Mouse (Mus musculus) heart, postnatal 10 days (tissue): ENCODE data around the gene Vpreb1. TPM values are rescaled to one million over a fixed set of nuclear protein-coding genes. Genes with fewer than 3 reads are reported as not detected.

Source experiments
- DNase-seq, 2 experiments: peaks; one replicate each; pipeline ENCODE4 v3.0.0; 2021
- intact Hi-C: fragments of 180-260 bp; cut with DNase I; formaldehyde crosslinking; loops from one replicate; pipeline ENCODE4 v1.15.1; 2025
- total RNA-seq, 2 experiments: library from RNA; stranded (reverse); gene quantifications; 2 replicates each; pipeline ENCODE4 v1.2.3; 2021

The Vpreb1 gene
- under 1 TPM; 0.62 to 0.77 TPM for total RNA-seq

DNA sequence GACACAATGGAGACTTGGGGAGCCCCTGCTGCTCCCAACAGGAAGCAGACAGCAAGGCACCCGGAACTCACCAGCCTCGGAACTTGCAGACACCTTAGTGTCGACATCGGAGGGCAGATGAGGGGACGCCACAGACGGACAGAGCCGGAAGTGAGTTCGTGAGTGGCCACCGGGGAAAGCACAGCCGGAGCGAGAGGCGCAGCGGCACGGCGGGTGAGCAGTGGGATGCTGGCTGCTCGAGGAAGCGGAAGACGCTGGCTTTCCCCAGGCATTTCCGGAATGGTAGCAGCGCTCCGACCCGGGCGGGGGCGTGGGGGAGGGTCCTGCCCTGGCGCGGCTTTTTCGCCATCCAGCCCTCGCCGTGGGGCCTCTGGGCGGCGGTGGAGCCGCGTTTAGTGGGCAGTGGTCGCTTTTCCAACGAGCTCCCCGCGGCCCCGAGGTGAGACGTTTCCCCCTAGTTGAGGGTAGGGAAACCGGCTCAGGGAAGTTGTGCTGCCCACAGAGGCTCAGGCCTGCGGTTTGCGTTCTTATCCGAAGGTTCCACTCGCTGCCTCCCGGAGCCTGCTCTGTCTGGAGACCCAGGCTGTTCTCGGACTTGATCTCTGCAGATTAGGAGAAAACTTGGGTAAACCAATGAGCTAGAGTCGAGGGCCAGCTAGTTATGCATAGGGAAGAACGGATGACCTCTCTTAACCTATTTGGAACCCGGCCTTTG lies at the start of gene Vpreb1, which contains the start of gene Top3b:
TSS of gene Vpreb1 (minus strand) at position 227 of the 715 bp plus-strand sequence.
TSS of gene Top3b (plus strand) at position 120 of the 715 bp plus-strand sequence.
- intact Hi-C loops: loop anchor here (2.0 kb wide), 1 partner anchor 26 kb away; the partner anchor contains the start of gene Ppm1f
- DNase-seq: peak; percentile 91 to 93

DNA sequence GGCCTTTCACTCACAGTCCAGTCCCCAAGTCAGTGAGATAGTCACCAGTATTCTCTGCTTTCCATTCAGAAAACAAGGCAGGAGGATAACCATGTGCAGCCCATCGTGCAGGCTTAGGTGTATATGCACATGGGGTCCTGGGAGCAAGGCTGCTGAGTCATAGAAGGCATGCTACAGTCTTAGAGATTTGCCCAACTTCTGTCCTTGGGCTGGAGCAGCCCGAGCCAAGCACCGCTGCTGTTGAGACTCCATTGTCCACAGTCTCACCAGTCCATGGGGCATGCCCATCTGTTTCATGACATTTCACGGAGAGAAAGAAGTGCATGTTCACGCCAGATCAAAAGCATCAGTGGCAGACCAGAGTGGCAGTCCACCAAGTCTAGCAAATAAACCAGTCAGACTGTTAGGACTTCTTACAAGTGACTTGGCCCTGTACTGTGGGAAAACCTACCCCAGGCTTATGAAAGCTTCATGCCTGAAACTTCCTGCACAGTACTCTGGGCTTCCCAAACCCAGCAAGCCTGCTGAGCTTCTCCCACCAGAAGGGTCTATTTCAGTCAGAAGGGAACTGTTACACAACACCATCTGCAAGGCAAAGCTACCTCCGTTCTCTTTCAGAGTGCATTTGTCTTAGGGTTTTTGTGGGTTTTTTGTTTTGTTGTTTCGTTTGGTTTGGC lies 47.9 kb upstream of the Vpreb1 start:
- intact Hi-C loops: no loop called here

DNA sequence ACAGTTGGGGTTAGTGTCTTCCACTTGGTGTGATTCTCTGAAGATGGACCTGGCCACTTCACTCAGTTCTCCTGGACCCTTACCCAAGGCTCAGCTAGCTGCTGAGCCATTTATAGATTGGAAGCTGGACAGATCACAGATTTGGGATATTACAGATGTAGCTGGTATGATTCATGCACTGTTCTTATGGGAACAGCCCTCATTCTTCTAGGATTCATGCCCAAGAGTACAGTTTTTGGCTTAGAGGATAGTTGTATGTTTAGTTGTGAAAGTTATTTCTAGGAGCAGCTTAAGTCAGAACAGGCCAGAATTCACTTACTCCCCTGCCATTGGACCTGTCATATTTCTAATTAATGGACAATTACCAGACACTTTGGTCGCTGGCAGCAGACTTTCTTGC lies 42.8 kb upstream of the Vpreb1 start:
- DNase-seq: no peak
- intact Hi-C loops: no loop called here

More for the DNA sequence above, 47.9 kb upstream of the Vpreb1 start:
- DNase-seq: no peak

DNA sequence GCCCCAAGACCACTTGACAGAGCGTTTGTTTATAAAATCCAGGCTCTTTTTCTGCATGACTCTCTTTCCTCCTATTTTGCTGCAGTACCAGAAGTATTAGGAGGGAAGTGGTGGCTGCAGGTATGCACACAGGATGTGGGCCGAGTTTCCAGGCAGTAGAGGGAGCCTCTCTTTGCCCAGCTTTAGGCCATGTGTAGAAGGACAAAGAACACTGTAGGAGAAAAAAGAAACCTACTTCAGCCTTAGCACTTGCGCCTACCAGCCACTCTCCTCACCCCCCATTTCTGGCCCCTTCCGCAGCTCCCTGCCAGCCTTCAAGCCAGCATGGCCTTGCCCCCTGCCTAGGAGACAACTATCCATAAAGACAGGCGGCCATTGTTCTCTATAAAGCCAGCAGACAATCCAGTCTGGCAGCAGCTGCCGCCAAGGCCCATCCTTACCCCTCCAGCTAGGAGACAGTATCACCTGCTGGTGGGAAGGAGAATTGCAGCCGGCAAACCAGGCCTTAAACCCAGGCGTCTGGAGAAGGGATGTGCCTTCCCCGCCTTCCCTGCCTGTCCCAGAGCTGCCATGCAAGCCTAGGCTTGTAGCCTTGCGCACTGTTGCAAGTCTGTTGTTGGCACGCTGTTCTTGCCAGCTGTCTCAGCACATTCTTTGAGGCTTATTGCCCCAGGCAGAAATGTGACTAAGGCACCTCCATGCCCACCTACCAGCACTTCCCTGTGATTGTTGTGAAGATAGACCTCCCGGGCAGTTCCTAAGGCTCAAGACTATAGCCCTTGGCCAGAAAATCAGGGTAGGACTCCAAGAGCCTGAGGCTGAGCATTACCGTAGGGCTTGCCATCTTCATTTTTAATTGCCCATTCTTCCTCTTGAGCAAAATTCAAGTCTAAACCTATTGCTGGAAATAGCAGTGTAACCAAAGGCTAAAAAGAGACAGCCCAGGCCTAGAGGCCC lies 41.3 kb upstream of the Vpreb1 start:
- intact Hi-C loops: loop anchor here (1.0 kb wide), 2 partner anchors 16 to 57 kb away; partner anchors contain the start of gene Ppm1f
- peak; percentile 82 to 88 for DNase-seq

DNA sequence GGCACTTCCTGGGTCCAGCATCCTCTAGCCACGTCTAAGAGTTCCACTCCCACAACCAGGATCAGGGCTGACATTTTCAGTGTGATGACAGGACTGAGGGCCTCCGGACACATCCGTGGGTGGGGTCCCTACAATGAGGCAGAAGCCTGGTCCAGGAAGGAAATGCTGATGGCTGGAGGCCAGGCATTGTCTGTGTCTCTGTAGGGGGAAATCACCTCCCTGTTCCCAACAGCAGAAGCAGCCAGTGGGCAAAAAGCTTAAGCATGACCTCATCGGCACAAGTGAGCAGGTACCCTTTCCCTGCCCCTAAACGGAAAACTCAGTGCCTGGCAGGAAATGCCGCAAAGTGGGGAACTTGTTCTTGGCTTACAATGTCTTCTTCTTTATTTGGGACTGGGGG lies 37.2 kb upstream of the Vpreb1 start:
- intact Hi-C loops: no loop called here
- peak; percentile 84 to 86 for DNase-seq

DNA sequence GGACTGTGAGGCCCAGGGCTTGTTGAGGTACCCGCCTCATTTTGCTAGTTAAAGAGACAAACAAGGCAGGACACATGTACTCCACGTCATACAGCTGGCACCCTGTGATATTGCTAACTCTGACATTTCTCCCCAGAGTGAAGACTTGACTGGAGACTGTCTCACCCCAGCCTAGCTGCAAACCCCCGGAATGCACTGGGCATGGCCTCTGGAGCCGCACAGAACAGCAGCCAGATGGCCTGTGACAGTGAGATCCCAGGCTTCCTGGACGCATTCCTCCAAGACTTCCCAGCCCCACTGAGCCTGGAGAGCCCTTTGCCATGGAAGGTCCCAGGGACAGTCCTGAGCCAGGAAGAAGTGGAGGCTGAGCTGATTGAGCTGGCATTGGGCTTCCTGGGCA lies 32.5 kb upstream of the Vpreb1 start:
- DNase-seq: no peak
- intact Hi-C loops: no loop called here

DNA sequence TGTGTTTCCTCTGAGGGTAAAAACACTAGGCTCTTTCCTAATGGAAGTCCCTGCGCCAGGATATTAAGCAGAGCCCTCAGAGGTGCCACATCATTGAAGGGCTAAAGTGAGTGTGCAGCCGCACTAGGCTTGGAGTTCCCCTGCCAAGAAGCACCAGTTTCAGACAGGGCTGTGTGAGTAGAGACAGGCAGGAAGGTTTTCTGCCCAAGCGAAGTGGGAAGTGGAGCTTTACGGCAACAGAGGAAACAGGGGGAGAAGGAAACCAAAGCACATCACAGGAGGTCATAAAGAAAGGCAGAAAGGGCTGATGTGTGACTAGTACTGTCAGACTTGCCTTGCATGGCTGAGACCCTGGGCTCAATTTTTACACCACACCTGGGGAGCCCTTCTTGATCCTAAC lies 31.7 kb upstream of the Vpreb1 start:
- intact Hi-C loops: no loop called here
- no peak for DNase-seq

DNA sequence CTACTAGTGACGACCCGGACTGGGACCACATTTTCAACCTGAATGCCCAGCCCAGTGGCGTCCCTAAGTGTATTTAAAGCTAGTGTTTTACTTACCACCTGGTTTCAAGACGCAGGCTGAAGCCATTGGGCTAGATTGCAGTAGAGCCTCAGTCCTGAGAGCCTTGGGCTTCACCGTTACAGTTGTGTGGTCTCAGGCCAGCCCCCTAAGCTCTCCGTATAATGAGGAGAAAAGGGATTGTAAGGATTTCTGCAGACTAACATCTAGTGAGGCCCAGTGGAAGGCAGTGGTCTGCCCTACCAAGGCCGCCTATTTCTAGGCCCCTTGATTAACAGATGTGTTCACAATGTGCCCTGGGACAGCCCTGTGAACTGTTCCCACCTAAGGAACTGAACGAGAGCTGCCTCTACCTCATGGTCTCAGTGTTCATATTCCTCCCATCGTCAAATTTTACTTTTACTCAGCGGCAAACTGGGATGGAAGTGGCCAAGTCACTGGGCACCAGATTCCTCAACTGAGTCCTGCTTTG lies 26.5 kb upstream of the Vpreb1 start:
- intact Hi-C loops: loop anchor here (2.0 to 10.0 kb wide), 2 partner anchors 26 to 378 kb away; partner anchors contain the start of genes Tmem191c, Top3b and Vpreb1
- DNase-seq: peak in 1 of 2 experiments; percentile 15

DNA sequence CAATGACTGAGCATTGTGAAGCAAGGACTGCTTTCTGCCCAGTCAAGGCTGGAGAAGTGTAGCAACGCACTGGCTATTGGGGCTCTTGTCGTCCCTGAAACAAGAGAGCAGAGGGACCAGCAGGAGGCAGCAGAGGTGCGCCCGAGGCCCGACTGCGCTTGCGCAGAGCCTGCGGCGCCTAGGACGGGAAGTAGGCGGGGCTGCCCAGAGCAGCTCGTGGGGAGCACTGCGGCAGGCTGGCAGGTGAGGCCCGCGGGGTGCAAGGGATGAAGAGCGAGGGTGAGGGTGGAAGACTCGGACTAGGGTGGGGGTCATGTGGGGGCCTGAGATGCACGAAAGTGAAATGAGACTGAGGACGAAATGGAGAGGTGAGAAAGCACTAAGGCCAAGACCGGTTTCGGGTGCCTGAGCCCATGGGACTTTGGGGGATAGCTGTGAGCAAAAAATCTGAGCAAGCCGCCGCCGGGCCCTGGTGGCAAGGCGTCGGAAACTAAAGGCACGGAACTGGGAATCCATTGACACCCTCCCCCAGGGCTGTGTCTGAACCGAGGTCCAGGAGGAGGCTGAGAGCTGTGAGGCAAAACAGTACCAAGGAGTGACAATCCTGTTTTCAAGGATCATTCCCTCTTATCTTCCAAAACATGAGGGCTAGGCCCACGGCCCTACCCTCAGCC lies 25.9 kb upstream of the Vpreb1 start, which contains the start of gene Ppm1f:
TSS of gene Ppm1f (plus strand) at position 88 of the 674 bp plus-strand sequence.
- DNase-seq: peak; percentile 96 to 97
- intact Hi-C loops: loop anchor here (1.0 to 10.0 kb wide), 3 partner anchors 16 to 378 kb away; partner anchors contain the start of genes Tmem191c, Top3b and Vpreb1

DNA sequence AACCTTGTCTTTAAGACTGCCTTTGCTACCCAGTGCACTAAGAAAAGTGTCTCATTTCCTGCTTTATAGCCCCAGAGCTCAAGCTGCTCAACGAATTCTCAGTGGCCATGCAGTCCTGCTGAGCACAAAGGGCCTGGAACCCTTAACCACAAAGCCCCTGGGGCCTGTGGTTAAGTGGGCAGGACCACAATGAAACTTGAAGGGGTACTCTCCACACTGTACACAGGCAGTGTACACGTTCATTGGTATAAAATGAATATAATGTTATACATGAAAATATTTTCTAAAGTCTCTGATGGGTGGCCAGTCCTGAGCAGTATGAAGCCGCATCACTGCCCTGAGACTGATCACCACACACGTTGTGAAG lies 25.4 kb upstream of the Vpreb1 start:
- intact Hi-C loops: loop anchor here (1.0 to 10.0 kb wide), 3 partner anchors 16 to 379 kb away; partner anchors contain the start of genes Tmem191c, Top3b and Vpreb1
- DNase-seq: no peak

DNA sequence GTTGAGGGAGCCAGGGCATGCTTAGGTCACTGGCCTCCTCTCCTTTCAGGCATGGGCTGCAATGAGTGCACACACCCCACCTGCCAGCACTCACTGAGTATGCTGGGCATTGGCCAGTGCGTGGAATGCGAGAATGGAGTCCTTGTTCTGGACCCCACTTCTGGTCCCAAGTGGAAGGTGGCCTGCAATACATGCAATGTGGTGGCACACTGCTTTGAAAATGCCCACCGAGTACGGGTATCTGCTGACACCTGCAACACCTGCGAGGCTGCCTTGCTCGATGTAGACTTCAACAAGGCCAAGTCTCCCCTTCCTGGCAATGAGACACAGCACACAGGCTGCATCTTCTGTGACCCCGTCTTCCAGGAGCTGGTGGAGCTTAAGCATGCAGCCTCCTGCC lies 21.7 kb upstream of the Vpreb1 start:
- DNase-seq: no peak
- intact Hi-C loops: loop anchor here (10.0 kb wide), 1 partner anchor 382 kb away; the partner anchor contains the start of gene Tmem191c

DNA sequence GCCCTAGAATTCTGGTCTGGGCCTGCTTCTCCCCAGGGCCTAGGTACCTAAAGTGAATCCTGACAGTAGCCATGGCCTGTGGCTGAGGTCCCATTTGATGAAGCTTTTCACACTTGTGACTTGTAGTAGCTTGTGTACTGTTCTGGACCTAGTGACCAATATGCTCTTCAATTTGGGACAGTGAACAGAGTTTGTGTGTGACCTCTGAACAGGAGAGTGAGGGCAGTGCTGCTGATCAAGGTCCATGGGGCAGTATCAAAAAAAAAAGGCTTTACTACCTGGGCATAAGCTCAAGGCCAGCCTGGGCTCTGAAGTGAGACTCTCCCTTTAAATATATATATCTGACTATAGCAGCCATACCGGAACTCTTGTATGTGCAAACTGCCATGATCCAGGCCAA lies 17.7 kb upstream of the Vpreb1 start:
- intact Hi-C loops: no loop called here

DNA sequence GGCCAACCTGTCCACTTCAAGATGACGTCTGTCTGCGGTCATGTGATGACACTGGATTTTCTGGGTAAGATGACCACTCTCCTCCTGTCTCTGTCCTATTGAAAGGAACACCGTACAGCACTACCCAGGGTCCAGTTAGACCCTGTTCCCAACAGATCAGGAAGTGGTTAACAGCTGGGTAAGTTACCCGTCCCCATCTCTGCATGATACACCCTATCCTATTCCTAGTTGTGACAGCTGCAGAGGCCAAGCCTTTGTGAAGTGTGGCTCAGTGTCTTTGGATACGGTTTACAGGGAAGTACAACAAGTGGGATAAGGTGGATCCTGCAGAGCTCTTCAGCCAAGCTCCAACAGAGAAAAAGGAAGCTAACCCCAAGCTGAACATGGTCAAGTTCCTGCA lies 8.4 kb upstream of the Vpreb1 start:
- intact Hi-C loops: no loop called here
- DNase-seq: no peak

More for the DNA sequence above, 17.7 kb upstream of the Vpreb1 start:
- no peak for DNase-seq

DNA sequence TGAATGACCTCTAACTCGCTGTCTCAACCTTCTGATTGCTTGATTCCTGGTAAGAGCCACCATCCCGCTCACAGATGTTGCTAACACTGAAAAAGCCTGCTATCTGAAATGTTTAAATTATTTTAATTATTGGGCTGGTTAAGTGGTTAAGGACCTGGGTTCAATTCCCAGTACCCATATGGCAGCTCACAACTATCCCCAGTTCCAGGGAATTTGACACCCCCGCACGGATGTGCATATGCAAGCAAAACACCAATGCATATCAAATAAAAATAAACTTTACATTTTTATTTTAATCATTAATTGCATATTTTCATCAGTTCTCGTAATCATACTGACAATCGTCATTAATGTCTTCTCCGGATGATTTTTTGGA lies 414 bp downstream of the Vpreb1 start:
- intact Hi-C loops: loop anchor here (2.0 kb wide), 1 partner anchor 27 kb away; the partner anchor contains the start of gene Ppm1f
- DNase-seq: no peak

DNA sequence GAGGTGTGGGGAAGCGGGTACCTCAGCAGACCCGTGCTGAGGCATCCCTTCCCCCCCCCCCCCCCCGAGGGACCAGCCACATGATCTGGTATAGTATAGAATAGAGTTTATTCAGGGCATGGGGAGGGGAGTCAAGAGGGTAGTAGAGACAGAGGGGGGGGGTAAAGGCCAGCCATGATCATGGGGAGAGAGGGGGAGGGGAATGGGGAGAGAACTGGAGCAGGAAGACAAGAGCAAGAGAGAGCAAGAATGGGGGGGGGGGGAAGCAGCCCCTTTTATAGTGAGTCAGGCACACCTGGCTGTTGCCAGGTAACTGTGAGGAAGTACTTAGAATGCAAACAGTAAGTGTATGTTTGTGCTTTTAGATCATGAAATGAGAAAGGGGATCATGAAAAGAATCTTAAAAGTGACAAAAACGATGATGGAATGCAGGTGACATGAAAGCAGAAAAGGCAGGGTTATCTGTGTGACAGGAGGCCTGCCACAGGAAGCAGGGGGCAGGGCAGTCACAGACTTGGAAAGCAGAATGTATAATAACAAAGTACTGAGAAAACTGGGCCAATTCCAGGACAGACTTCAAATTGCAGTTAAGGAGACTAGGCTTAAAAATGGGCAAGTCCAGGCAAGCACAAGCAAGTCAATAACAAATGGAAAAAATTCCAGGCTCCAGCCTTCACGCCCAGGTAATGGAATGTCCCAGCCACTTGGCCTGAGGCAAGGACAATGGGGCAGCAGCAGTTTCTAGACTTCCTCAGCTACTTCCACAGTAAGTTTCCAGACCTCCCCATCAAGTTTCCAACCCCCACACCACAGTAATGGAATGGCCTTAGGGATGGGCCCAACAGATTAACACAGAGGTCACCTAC lies 4.7 kb downstream of the Vpreb1 start:
- peak; percentile 22 to 35 for DNase-seq
- intact Hi-C loops: no loop called here

DNA sequence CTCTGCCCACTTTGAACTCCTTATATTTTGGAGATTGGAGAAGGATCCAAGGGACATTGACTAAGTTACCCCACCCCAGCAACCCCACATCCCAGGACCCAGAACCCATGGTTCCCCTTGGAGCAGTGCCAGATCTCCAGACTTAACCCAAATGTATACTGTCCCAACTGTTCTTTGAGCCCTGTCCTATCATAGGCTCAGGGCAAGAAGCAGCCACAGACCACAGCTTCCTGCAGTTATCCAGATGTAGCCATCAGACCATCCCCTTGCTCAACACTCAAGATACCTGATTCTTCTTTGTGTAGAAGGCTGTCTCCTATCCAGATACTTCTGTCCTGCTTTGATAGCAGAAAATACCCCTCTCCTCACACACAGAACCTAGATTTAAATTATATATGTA lies 5.4 kb downstream of the Vpreb1 start:
- DNase-seq: no peak
- intact Hi-C loops: no loop called here

DNA sequence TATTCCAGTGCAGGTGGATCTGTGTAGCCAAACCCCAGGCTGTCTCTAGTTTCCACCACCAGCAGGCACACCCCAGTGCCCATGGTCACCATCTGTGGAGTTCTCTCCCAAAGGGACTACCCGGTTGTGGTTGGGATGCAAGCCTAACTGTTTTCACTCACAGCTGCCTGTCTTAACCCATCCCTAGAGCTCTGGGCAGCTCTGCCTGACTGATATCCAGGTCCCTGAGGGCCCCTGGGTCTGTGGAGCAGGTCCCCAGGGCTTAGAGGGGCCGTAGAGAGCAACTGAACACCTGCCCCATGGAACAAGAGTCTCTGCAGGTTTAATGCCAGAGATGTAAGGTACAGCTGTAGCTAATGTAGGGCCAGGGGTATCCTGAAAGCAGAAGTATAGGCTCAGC lies 6.7 kb downstream of the Vpreb1 start, which contains the start of gene Igll1:
TSS of gene Igll1 (minus strand) at position 8 of the 400 bp plus-strand sequence.
- intact Hi-C loops: no loop called here

DNA sequence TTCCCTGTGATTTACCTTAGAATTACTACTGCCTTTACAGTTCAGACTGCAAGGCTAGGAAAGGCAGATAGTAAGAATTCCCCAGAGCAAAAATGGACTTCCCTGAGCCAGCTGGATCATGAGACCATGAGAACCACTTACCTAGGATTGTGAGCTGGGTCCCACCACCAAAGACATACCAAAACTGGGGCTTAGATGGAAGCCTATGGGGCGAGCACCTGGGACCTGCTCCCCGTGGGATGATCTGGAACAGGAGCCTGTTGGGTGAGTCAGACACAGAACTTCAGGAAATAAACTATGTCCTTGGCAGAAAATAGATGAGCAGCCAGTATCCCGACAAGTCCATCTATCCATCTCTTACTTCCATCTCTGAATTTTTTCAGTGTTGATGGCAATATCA lies 8.4 kb downstream of the Vpreb1 start:
- intact Hi-C loops: no loop called here

More for the DNA sequence above, 6.7 kb downstream of the Vpreb1 start, which contains the start of gene Igll1:
- no peak for DNase-seq

More for the DNA sequence above, 8.4 kb downstream of the Vpreb1 start:
- DNase-seq: no peak
